Mouse (Mus musculus): ENCODE results near the gene Tas2r131. TPM values are rescaled to one million over a fixed set of nuclear protein-coding genes. Genes with fewer than 3 reads are reported as not detected.
"Not testable (repeated sequence)": the region's sequence is repeated elsewhere in the genome, so short reads cannot be mapped to it uniquely, and the experiment has no call there.

The Tas2r131 gene
- total RNA-seq (2017): not detected in 2 replicates

GRCm38 (mm10) chr6:132957819-132958218 lies at the start of gene Tas2r131:
Gene Tas2r131, minus strand, starts transcription at chr6:132957919.
- no peak for ATAC-seq (ENCODE audit: extremely low read depth, insufficient number of reproducible peaks, low FRiP score, poor library complexity, severe bottlenecking)

- ATAC-seq (ENCODE audit: extremely low read depth, insufficient number of reproducible peaks, low FRiP score, poor library complexity, severe bottlenecking): no peak
Measured at GRCm38 (mm10) chr6:132980865-132981264, 23.1 kb upstream of the Tas2r131 start, which contains the start of gene Tas2r109. Gene Tas2r109, minus strand, starts transcription at chr6:132980965.

GRCm38 (mm10) chr6:132950802-132951201 lies 6.9 kb downstream of the Tas2r131 start, which contains the start of gene Tas2r129:
Gene Tas2r129, plus strand, starts transcription at chr6:132951102.
- ATAC-seq (ENCODE audit: extremely low read depth, insufficient number of reproducible peaks, low FRiP score, poor library complexity, severe bottlenecking): no peak

DNA sequence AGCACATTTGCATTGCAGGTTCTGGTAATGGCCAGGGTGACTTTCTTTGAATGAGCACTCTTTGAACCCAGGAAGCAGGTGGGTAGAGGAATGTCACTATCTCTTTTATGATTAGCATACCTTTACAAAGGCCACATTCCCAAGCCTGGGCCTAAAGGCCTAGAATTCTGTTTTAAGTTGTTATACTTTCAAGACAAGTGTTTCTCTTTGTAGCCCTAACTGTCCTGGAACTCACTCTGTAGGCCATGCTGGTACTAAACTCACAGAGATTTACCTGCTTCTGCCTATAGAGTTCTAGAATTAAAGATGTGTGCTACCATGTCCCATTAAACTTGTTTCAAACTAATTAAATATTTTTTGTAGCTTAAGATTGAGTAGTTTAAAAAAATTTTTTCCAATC lies 16.3 kb downstream of the Tas2r131 start:
- ATAC-seq (ENCODE audit: extremely low read depth, insufficient number of reproducible peaks, low FRiP score, poor library complexity, severe bottlenecking): not testable (repeated sequence)

DNA sequence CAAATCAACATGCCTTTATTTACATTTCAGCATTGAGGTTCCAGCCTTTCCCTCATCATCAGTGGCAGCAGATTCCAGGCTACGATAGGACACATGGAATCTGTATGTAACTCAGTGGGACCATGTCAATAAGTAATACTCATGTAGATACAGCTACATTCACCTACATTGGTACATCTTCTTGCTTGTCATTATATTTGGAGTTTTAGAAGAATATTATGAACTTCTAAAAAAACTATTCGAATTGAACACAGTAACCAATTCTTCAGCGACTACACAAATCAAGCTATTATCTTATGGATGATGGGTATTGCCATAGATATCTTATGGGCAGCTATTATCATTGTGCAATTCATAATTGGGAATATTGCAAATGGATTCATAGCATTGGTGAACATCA lies 48.4 kb downstream of the Tas2r131 start, which contains the start of gene Tas2r125:
Gene Tas2r125 (plus strand): TSS at position 301 of the 400 bp plus-strand sequence.
- ATAC-seq (ENCODE audit: extremely low read depth, insufficient number of reproducible peaks, low FRiP score, poor library complexity, severe bottlenecking): no peak

Other genes with a start within 250 kb of the Tas2r131 start
- not detected in 2 replicates for gene Tas2r122, start 246.0 kb downstream of the Tas2r131 start, total RNA-seq (2017)
- gene Tas2r115, start 219.9 kb downstream of the Tas2r131 start, total RNA-seq (2017): not detected in 2 replicates
- gene Tas2r124, start 203.2 kb downstream of the Tas2r131 start, total RNA-seq (2017): not detected in 2 replicates
- not detected in 2 replicates for gene Tas2r102, start 195.8 kb downstream of the Tas2r131 start, total RNA-seq (2017)
- gene Tas2r136, start 179.8 kb downstream of the Tas2r131 start, total RNA-seq (2017): not detected in 2 replicates
- gene Tas2r117, start 155.1 kb downstream of the Tas2r131 start, total RNA-seq (2017): not detected in 2 replicates
- not detected in 2 replicates for gene Tas2r123, start 110.8 kb downstream of the Tas2r131 start, total RNA-seq (2017)
- not detected in 2 replicates for gene Tas2r116, start 102.5 kb downstream of the Tas2r131 start, total RNA-seq (2017)
- not detected in 2 replicates for gene Tas2r110, start 89.9 kb downstream of the Tas2r131 start, total RNA-seq (2017)
- gene Tas2r113, start 64.9 kb downstream of the Tas2r131 start, total RNA-seq (2017): not detected in 2 replicates
- gene Tas2r125, start 48.3 kb downstream of the Tas2r131 start, total RNA-seq (2017): not detected in 2 replicates
- gene Tas2r129, start 6.8 kb downstream of the Tas2r131 start, total RNA-seq (2017): not detected in 2 replicates
- gene Tas2r109, start 23.0 kb upstream of the Tas2r131 start, total RNA-seq (2017): not detected in 2 replicates
- not detected in 2 replicates for gene Tas2r103, start 79.2 kb upstream of the Tas2r131 start, total RNA-seq (2017)
- gene Tas2r140, start 97.9 kb upstream of the Tas2r131 start, total RNA-seq (2017): not detected in 2 replicates
- gene Smim10l1, start 147.0 kb upstream of the Tas2r131 start, total RNA-seq (2017): 15.8 and 16.1 TPM in 2 replicates